Mouse (Mus musculus) G1E (cell line): ENCODE measurements at regions not wholly inside any gene's neighbourhood (a gene's known extent, or its start where the extent isn't known, plus 50 kb on each side); places are given as distances from the start of the nearest gene placed in this dataset.

ENCODE experiments used
- CTCF ChIP-seq: IDR thresholded peaks from 2 replicates; pipeline ENCODE4 v1.5.1; 2012; ENCODE audit warnings: low read depth, low read length, inconsistent platforms, mixed read lengths
- GATA1 ChIP-seq: IDR thresholded peaks from 2 replicates; pipeline ENCODE4 v1.6.1; 2012; ENCODE audit warnings: borderline replicate concordance, low read length, inconsistent platforms, mixed read lengths
- GATA2 ChIP-seq: IDR thresholded peaks from 2 replicates; pipeline ENCODE4 v1.6.1; 2012; ENCODE audit warnings: low read depth, low read length, inconsistent platforms, borderline replicate concordance
- POLR2AphosphoS5 ChIP-seq: IDR thresholded peaks from 2 replicates; pipeline ENCODE4 v1.6.1; 2012; ENCODE audit warnings: low read depth, low read length, inconsistent platforms; ENCODE audit not compliant: insufficient replicate concordance
- TAL1 ChIP-seq: conservative IDR thresholded peaks from 2 replicates; pipeline ENCODE4 v1.6.1; 2012; ENCODE audit warnings: low read depth, low read length, inconsistent platforms, mixed read lengths

DNA sequence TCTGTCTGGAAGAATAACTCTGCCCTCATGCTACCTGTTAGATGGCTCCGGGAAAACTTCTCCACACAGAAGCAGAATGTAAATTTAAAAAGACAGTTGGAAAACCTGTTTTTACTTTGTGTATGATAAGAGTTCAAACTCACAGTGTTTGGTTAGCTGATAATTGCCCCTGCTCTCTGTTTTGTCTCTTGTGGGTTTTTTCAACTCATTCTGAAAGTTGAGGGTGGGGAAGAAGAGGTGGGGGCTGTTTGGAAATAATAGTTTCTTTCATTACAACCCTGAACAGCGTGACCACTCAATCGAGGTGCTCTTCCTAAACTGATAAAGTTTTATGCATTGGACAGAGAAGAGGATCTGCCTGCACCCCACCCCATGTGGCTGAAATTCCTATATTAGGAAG, 626.7 kb upstream of the Intu start:
- TF ChIP-seq CTCF, result no peak
- no peak for TF ChIP-seq GATA1
- TF ChIP-seq POLR2AphosphoS5, result no peak
- TF ChIP-seq TAL1, result no peak
- no peak for TF ChIP-seq GATA2
